Comparison of ENCODE assay signal across 26 mouse cellular contexts in genomic region chr12:116279181-116279580, GRCm38 (mm10). TPM values are rescaled to one million over a fixed set of nuclear protein-coding genes. Genes with fewer than 3 reads are reported as not detected.
DNase-seq lines count a peak whose midpoint lies in the region; ATAC-seq and TF ChIP-seq lines count a peak whose summit lies in the region.
"Had no signal": no experiment of that assay in that cellular context is flagged by ENCODE, and none has a peak within 500 bp of the region (broad histone marks: within the 10 kb centered on the region; RNA-seq: fewer than 3 reads in every experiment).

No protein-coding gene starts in this region.

- peak overlapping the region; percentile 36; the same call in 1 of the 2 replicates for H3K27ac ChIP-seq in liver, embryonic 12.5 days
- no peak overlapping the region for H3K27ac ChIP-seq in liver, embryonic 11.5 days (ENCODE audit: low read depth, low read length)
- 0 out of 2 replicates have a peak overlapping the region, but pooled peaks have one; percentile 12 for H3K27ac ChIP-seq in brown adipose tissue, adult 24 weeks (replicated peaks; ENCODE audit: low read depth, low read length)
- 0 out of 2 replicates have a peak overlapping the region, but pooled peaks have one; percentile 1 for H3K27ac ChIP-seq in liver, postnatal 0 days (ENCODE audit: low read depth)
- no peak overlapping the region for H3K27ac ChIP-seq in intestine, embryonic 16.5 days (ENCODE audit: low read length)
- H3K27ac ChIP-seq: embryonic facial prominence, embryonic 12.5 days had no signal

- H3K27me3 ChIP-seq in liver, embryonic 12.5 days (replicated peaks): no peaks in the 10 kb centered on the region
- no peaks in the 10 kb centered on the region for H3K27me3 ChIP-seq in liver, embryonic 11.5 days (replicated peaks; ENCODE audit: control insufficient read depth, insufficient read depth, low read length)
- no peaks in the 10 kb centered on the region for H3K27me3 ChIP-seq in liver, postnatal 0 days (ENCODE audit: insufficient read depth, low read length)
- no peaks in the 10 kb centered on the region for H3K27me3 ChIP-seq in intestine, embryonic 16.5 days (replicated peaks; ENCODE audit: control insufficient read depth, insufficient read depth, low read length)
- H3K27me3 ChIP-seq: embryonic facial prominence, embryonic 12.5 days; forebrain, embryonic 12.5 days; hindbrain, embryonic 12.5 days had no signal

- no peaks in the 10 kb centered on the region for H3K36me3 ChIP-seq in liver, embryonic 12.5 days
- no peaks in the 10 kb centered on the region for H3K36me3 ChIP-seq in liver, embryonic 11.5 days (ENCODE audit: control insufficient read depth, insufficient read depth, low read length)
- H3K36me3 ChIP-seq in liver, postnatal 0 days (replicated peaks; ENCODE audit: insufficient read depth, low read length): no peaks in the 10 kb centered on the region
- no peaks in the 10 kb centered on the region for H3K36me3 ChIP-seq in intestine, embryonic 16.5 days (ENCODE audit: control insufficient read depth, insufficient read depth, low read length)
- H3K36me3 ChIP-seq: embryonic facial prominence, embryonic 12.5 days; forebrain, embryonic 12.5 days; heart, embryonic 13.5 days; hindbrain, embryonic 12.5 days had no signal

- WGBS in liver, embryonic 12.5 days (ENCODE audit: insufficient replicate concordance): 86% methylated on average over 2 of the region's 2 CpGs
- WGBS in liver, embryonic 11.5 days: 82% methylated on average over 2 of the region's 2 CpGs
- WGBS in liver, postnatal 0 days (ENCODE audit: insufficient replicate concordance): 82% methylated on average over 2 of the region's 2 CpGs
- WGBS in intestine, embryonic 16.5 days: 92% methylated on average over 2 of the region's 2 CpGs

- H3K9me3 ChIP-seq in liver, embryonic 12.5 days (replicated peaks): no peaks in the 10 kb centered on the region
- H3K9me3 ChIP-seq in liver, embryonic 11.5 days (ENCODE audit: control insufficient read depth, low read length): no peaks in the 10 kb centered on the region
- no peaks in the 10 kb centered on the region for H3K9me3 ChIP-seq in liver, postnatal 0 days (ENCODE audit: low read length)
- H3K9me3 ChIP-seq in intestine, embryonic 16.5 days (ENCODE audit: control insufficient read depth, low read length): no peaks in the 10 kb centered on the region
- H3K9me3 ChIP-seq: embryonic facial prominence, embryonic 12.5 days; forebrain, embryonic 12.5 days; heart, embryonic 13.5 days; hindbrain, embryonic 12.5 days had no signal

- DNase-seq in liver, embryonic 11.5 days (ENCODE audit: low spot score): no peak
- peak; percentile 62 for DNase-seq in 416B (ENCODE audit: low read depth)
- DNase-seq in liver, postnatal 0 days: no peak
- DNase-seq in kidney, adult 8-10 months: no peak
- DNase-seq in adrenal gland, postnatal 10 days: no peak
- DNase-seq: adrenal gland, postnatal 25 days; cerebellum, adult 2 months; cerebellum, postnatal 14 days; gastrocnemius, postnatal 14 days; heart, postnatal 36 days had no signal

- no peak overlapping the region for H3K4me3 ChIP-seq in liver, embryonic 12.5 days
- no peak overlapping the region for H3K4me3 ChIP-seq in liver, embryonic 11.5 days (ENCODE audit: low read depth, low read length)
- no peak overlapping the region for H3K4me3 ChIP-seq in brown adipose tissue, adult 24 weeks (ENCODE audit: insufficient read depth, low read depth, low read length)
- H3K4me3 ChIP-seq in liver, postnatal 0 days (ENCODE audit: low read depth, low read length): no peak overlapping the region
- H3K4me3 ChIP-seq in intestine, embryonic 16.5 days (ENCODE audit: low read length): no peak overlapping the region
- H3K4me3 ChIP-seq: embryonic facial prominence, embryonic 12.5 days had no signal

- H3K9ac ChIP-seq in liver, embryonic 12.5 days: no peak overlapping the region
- H3K9ac ChIP-seq in liver, embryonic 11.5 days (ENCODE audit: low read depth, low read length): no peak overlapping the region
- H3K9ac ChIP-seq in liver, postnatal 0 days (replicated peaks): no peak overlapping the region
- H3K9ac ChIP-seq in intestine, embryonic 16.5 days (ENCODE audit: low read depth, low read length): no peak overlapping the region
- H3K9ac ChIP-seq: embryonic facial prominence, embryonic 12.5 days; forebrain, embryonic 12.5 days; heart, embryonic 13.5 days had no signal

- ATAC-seq in liver, embryonic 12.5 days: no peak
- ATAC-seq in liver, embryonic 11.5 days (replicated peaks; ENCODE audit: low FRiP score): no peak
- no peak for ATAC-seq in liver, postnatal 0 days
- no peak for ATAC-seq in intestine, embryonic 16.5 days
- ATAC-seq: forebrain, embryonic 16.5 days; hindbrain, embryonic 16.5 days had no signal

- TF ChIP-seq EP300 in liver, postnatal 0 days (IDR thresholded peaks at IDR 0.05; ENCODE audit: low read depth): no peak

- no peak for TF ChIP-seq CTCF in liver, postnatal 0 days (IDR thresholded peaks at IDR 0.05; ENCODE audit: low read depth)

- peak overlapping the region; percentile 91; the same call in 1 of the 2 replicates for H3K4me2 ChIP-seq in liver, embryonic 12.5 days
- no peak overlapping the region for H3K4me2 ChIP-seq in liver, embryonic 11.5 days
- H3K4me2 ChIP-seq in liver, postnatal 0 days (ENCODE audit: low read depth, low read length): no peak overlapping the region
- no peak overlapping the region for H3K4me2 ChIP-seq in intestine, embryonic 16.5 days (ENCODE audit: low read depth, low read length)

- peaks cover 66% of the 10 kb centered on the region for H3K4me1 ChIP-seq in liver, embryonic 12.5 days
- peaks cover 28% of the 10 kb centered on the region for H3K4me1 ChIP-seq in liver, embryonic 11.5 days (replicated peaks; ENCODE audit: control insufficient read depth, insufficient read depth, low read length)
- H3K4me1 ChIP-seq in brown adipose tissue, adult 24 weeks (ENCODE audit: control insufficient read depth, insufficient read depth, insufficient read length, low read length): peaks cover 5% of the 10 kb centered on the region; the same call in 1 of the 2 replicates
- H3K4me1 ChIP-seq in liver, postnatal 0 days (ENCODE audit: insufficient read depth): peaks cover 24% of the 10 kb centered on the region
- peaks cover 4% of the 10 kb centered on the region; the same call in 1 of the 2 replicates for H3K4me1 ChIP-seq in intestine, embryonic 16.5 days (ENCODE audit: control insufficient read depth, insufficient read depth, low read length)
- H3K4me1 ChIP-seq: embryonic facial prominence, embryonic 12.5 days had no signal

RNA-seq across cellular contexts. Expression of gene Esyt2, which starts 1.8 kb away (rescaled TPM):
- polyA plus RNA-seq in liver, embryonic 12.5 days (2016; fragmentation: Nextera tagmentation; extraction: Ambion mirVana): 16.2 and 17.3 TPM in 2 replicates
- 20.9 and 21.1 TPM in 2 replicates for polyA plus RNA-seq in liver, embryonic 11.5 days (2014; fragmentation: Nextera tagmentation; extraction: Ambion mirVana)
- 28.8 and 46.9 TPM in 2 replicates for polyA plus RNA-seq in brown adipose tissue, adult 24 weeks (2012; ENCODE audit: insufficient read depth, insufficient read length, missing spikeins)
- polyA plus RNA-seq in liver, postnatal 0 days (2015; fragmentation: Nextera tagmentation; extraction: Ambion mirVana): 4.8 and 5.7 TPM in 2 replicates
- polyA plus RNA-seq in intestine, embryonic 16.5 days (2015; fragmentation: Nextera tagmentation; extraction: Ambion mirVana): 15.7 and 18.0 TPM in 2 replicates
- 10 to 100 TPM; 42.2 to 46.8 TPM for total RNA-seq in adrenal gland, postnatal 10 days (2021)

RNA-seq across cellular contexts. Expression of gene Gm11027, which starts 4.0 kb away (rescaled TPM):
- not detected in 2 replicates for polyA plus RNA-seq in liver, embryonic 12.5 days (2016; fragmentation: Nextera tagmentation; extraction: Ambion mirVana)
- polyA plus RNA-seq in liver, embryonic 11.5 days (2014; fragmentation: Nextera tagmentation; extraction: Ambion mirVana): not detected in 2 replicates
- polyA plus RNA-seq in brown adipose tissue, adult 24 weeks (2012; ENCODE audit: insufficient read depth, insufficient read length, missing spikeins): not detected in 2 replicates
- not detected in 2 replicates for polyA plus RNA-seq in liver, postnatal 0 days (2015; fragmentation: Nextera tagmentation; extraction: Ambion mirVana)
- not detected in 2 replicates for polyA plus RNA-seq in intestine, embryonic 16.5 days (2015; fragmentation: Nextera tagmentation; extraction: Ambion mirVana)
- total RNA-seq in adrenal gland, postnatal 10 days (2021): not detected
- total RNA-seq: adrenal gland, adult 18-20 months; adrenal gland, postnatal 25 days; common myeloid progenitor, adult 5-6 weeks; ES-E14; gastrocnemius, postnatal 14 days; heart, postnatal 36 days had no signal
- polyA plus RNA-seq: cerebellum, adult 2 months; embryonic facial prominence, embryonic 12.5 days; forebrain, embryonic 12.5 days; forebrain, embryonic 16.5 days; frontal cortex, adult 2 months; gonadal fat pad, adult 2 months; heart, embryonic 13.5 days; heart, postnatal 0 days; hindbrain, embryonic 12.5 days; hindbrain, embryonic 16.5 days; intestine, embryonic 14.5 days had no signal

RNA-seq across cellular contexts. Expression of gene Wdr60, which starts 16.4 kb away (rescaled TPM):
- 5.3 and 5.9 TPM in 2 replicates for polyA plus RNA-seq in liver, embryonic 12.5 days (2016; fragmentation: Nextera tagmentation; extraction: Ambion mirVana)
- polyA plus RNA-seq in liver, embryonic 11.5 days (2014; fragmentation: Nextera tagmentation; extraction: Ambion mirVana): 8.7 and 12.2 TPM in 2 replicates
- polyA plus RNA-seq in brown adipose tissue, adult 24 weeks (2012; ENCODE audit: insufficient read depth, insufficient read length, missing spikeins): 6.7 and 7.9 TPM in 2 replicates
- 3.2 and 4.2 TPM in 2 replicates for polyA plus RNA-seq in liver, postnatal 0 days (2015; fragmentation: Nextera tagmentation; extraction: Ambion mirVana)
- 10.7 and 11.0 TPM in 2 replicates for polyA plus RNA-seq in intestine, embryonic 16.5 days (2015; fragmentation: Nextera tagmentation; extraction: Ambion mirVana)
- total RNA-seq in adrenal gland, postnatal 10 days (2021): 10 to 100 TPM; 11.8 to 12.1 TPM

Comparison
In these comparisons a context has a peak if more than half of its experiments do, and no peak if none do; other contexts are left out.
1. H3K27ac ChIP-seq: peak in liver, embryonic 12.5 days (single experiment), brown adipose tissue, adult 24 weeks (single experiment) and liver, postnatal 0 days (single experiment); none in liver, embryonic 11.5 days (single experiment) and intestine, embryonic 16.5 days (single experiment).